Mouse (Mus musculus) heart, postnatal 0 days (tissue): ENCODE data around the gene Epb41.

Experiments
- CTCF ChIP-seq: IDR thresholded peaks from 2 replicates; pipeline ENCODE4 v1.5.1; 2016; ENCODE audit warnings: antibody characterized with exemption, control low read depth, low read depth
- EP300 ChIP-seq: IDR thresholded peaks from 2 replicates; pipeline ENCODE4 v1.6.1; 2016; ENCODE audit warnings: antibody characterized with exemption, low read depth

DNA sequence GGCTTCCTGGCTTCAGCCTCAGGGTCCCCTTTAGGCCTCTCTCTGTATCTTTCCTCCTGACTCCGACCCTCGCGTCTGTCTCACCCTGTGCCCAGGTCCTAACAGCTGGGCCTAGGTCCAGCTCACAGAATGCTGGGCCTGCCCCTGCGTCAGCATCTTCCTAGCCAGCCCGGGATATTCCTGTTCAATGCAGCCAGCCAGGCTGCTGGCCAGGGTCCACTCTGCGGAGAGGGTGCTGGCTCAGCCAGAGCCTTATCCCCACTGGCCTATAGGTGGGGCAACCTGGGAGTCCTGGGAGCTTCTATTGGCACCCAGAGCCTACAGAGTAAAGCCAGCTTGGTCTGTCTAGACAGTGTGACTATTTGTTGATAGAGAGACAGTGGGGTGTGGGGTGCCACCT is 2.2 kb downstream of the Epb41 start:
- TF ChIP-seq EP300 (no peak), CTCF (no peak)
